Mouse (Mus musculus): ENCODE data around the gene A2ml1. TPM values are rescaled to one million over a fixed set of nuclear protein-coding genes. Genes with fewer than 3 reads are reported as not detected.
"Not testable (repeated sequence)": the region's sequence is repeated elsewhere in the genome, so short reads cannot be mapped to it uniquely, and the experiment has no call there.

Gene A2ml1
- polyA plus RNA-seq (2012; rRNA removed): 4.0 and 7.9 TPM in 2 replicates
- polyA plus RNA-seq (2014; fragmentation: Nextera tagmentation; extraction: Ambion mirVana): 12.7 and 13.1 TPM in 2 replicates

GRCm38 (mm10) chr6:128581508-128581907, at the start of gene A2ml1:
A2ml1 (minus strand) TSS chr6:128581608.
- H3K9ac ChIP-seq (replicated peaks): no peak within 1 kb of the TSS
- no peak within 1 kb of the TSS for H3K4me2 ChIP-seq (ENCODE audit: low read depth)
- H3K27ac ChIP-seq: no peak within 1 kb of the TSS
- no peak for ATAC-seq (ENCODE audit: insufficient read depth)
- H3K36me3 ChIP-seq (replicated peaks; ENCODE audit: control insufficient read depth, insufficient read depth, low read depth): no peaks in the 10 kb centered on the region
- H3K4me3 ChIP-seq (ENCODE audit: insufficient read depth in 1 of 2, low read depth in 2 of 2, low read length in 2 of 2): no peak within 1 kb of the TSS
- H3K27me3 ChIP-seq (ENCODE audit: control insufficient read depth, insufficient read depth, low read length): no peaks in the 10 kb centered on the region
- H3K4me1 ChIP-seq (replicated peaks; ENCODE audit: control insufficient read depth in 2 of 2, insufficient read depth in 2 of 2, low read length in 1 of 2): peaks cover 0 to 6% of the 10 kb centered on the region in 2 experiments; a peak in 2 of 4 replicates
- WGBS (ENCODE audit: insufficient replicate concordance): 52% methylated on average over 11 of the region's 11 CpGs
- no peaks in the 10 kb centered on the region for H3K9me3 ChIP-seq (ENCODE audit: control insufficient read depth, low read length)
- DNase-seq (ENCODE audit: low read depth in 3 of 3, low spot score in 3 of 3): no peak
- TF ChIP-seq EP300 (IDR thresholded peaks at IDR 0.05; ENCODE audit: low read depth) (no peak), CTCF (IDR thresholded peaks at IDR 0.05; ENCODE audit: low read depth) (no peak)

GRCm38 (mm10) chr6:128629771-128630739, 48.6 kb upstream of the A2ml1 start:
- H3K27ac ChIP-seq; H3K4me1 ChIP-seq (replicated peaks; ENCODE audit: control insufficient read depth in 2 of 2, insufficient read depth in 2 of 2, low read length in 1 of 2); H3K4me2 ChIP-seq (ENCODE audit: low read depth); DNase-seq (ENCODE audit: low read depth in 3 of 3, low spot score in 3 of 3); H3K27me3 ChIP-seq (ENCODE audit: control insufficient read depth, insufficient read depth, low read length); H3K4me3 ChIP-seq (ENCODE audit: insufficient read depth in 1 of 2, low read depth in 2 of 2, low read length in 2 of 2); H3K36me3 ChIP-seq (replicated peaks; ENCODE audit: control insufficient read depth, insufficient read depth, low read depth); H3K9me3 ChIP-seq (ENCODE audit: control insufficient read depth, low read length); H3K9ac ChIP-seq (replicated peaks): not testable (repeated sequence)
- peak; percentile 70 for TF ChIP-seq CTCF (IDR thresholded peaks at IDR 0.05; ENCODE audit: low read depth)
- peak; percentile 64 for ATAC-seq (ENCODE audit: insufficient read depth)
- 39% methylated on average over 13 of the region's 13 CpGs for WGBS (ENCODE audit: insufficient replicate concordance)

- not testable (repeated sequence) for H3K9ac ChIP-seq (replicated peaks); H3K4me1 ChIP-seq (replicated peaks; ENCODE audit: control insufficient read depth in 2 of 2, insufficient read depth in 2 of 2, low read length in 1 of 2); H3K4me3 ChIP-seq (ENCODE audit: insufficient read depth in 1 of 2, low read depth in 2 of 2, low read length in 2 of 2); H3K4me2 ChIP-seq (ENCODE audit: low read depth); DNase-seq (ENCODE audit: low read depth in 3 of 3, low spot score in 3 of 3); H3K9me3 ChIP-seq (ENCODE audit: control insufficient read depth, low read length); H3K27me3 ChIP-seq (ENCODE audit: control insufficient read depth, insufficient read depth, low read length); H3K27ac ChIP-seq; H3K36me3 ChIP-seq (replicated peaks; ENCODE audit: control insufficient read depth, insufficient read depth, low read depth); ATAC-seq (ENCODE audit: insufficient read depth)
- 72% methylated on average over 6 of the region's 6 CpGs for WGBS (ENCODE audit: insufficient replicate concordance)
Observed at GRCm38 (mm10) chr6:128625246-128625645, 43.8 kb upstream of the A2ml1 start.

GRCm38 (mm10) chr6:128624425-128624824, 43.0 kb upstream of the A2ml1 start:
- no peak overlapping the region for H3K27ac ChIP-seq

GRCm38 (mm10) chr6:128623433-128623832, 42.0 kb upstream of the A2ml1 start, which contains the start of gene Klrb1a:
Klrb1a (minus strand) TSS chr6:128623533.
- H3K36me3 ChIP-seq (replicated peaks; ENCODE audit: control insufficient read depth, insufficient read depth, low read depth); H3K4me1 ChIP-seq (replicated peaks; ENCODE audit: control insufficient read depth in 2 of 2, insufficient read depth in 2 of 2, low read length in 1 of 2); H3K27ac ChIP-seq; H3K9me3 ChIP-seq (ENCODE audit: control insufficient read depth, low read length); H3K4me3 ChIP-seq (ENCODE audit: insufficient read depth in 1 of 2, low read depth in 2 of 2, low read length in 2 of 2); H3K27me3 ChIP-seq (ENCODE audit: control insufficient read depth, insufficient read depth, low read length); H3K9ac ChIP-seq (replicated peaks); ATAC-seq (ENCODE audit: insufficient read depth); H3K4me2 ChIP-seq (ENCODE audit: low read depth); DNase-seq (ENCODE audit: low read depth in 3 of 3, low spot score in 3 of 3): not testable (repeated sequence)
- WGBS (ENCODE audit: insufficient replicate concordance): 75% methylated on average over 5 of the region's 5 CpGs

More at GRCm38 (mm10) chr6:128624425-128624824, 43.0 kb upstream of the A2ml1 start:
- TF ChIP-seq CTCF (IDR thresholded peaks at IDR 0.05; ENCODE audit: low read depth): no peak
- DNase-seq (ENCODE audit: low read depth in 3 of 3, low spot score in 3 of 3) (no peak), ATAC-seq (ENCODE audit: insufficient read depth) (no peak)
- Histone ChIP-seq H3K9me3 (ENCODE audit: control insufficient read depth, low read length) (no peaks in the 10 kb centered on the region), H3K27me3 (ENCODE audit: control insufficient read depth, insufficient read depth, low read length) (no peaks in the 10 kb centered on the region), H3K4me1 (replicated peaks; ENCODE audit: control insufficient read depth in 2 of 2, insufficient read depth in 2 of 2, low read length in 1 of 2) (no peaks in the 10 kb centered on the region), H3K9ac (replicated peaks) (no peak overlapping the region), H3K36me3 (replicated peaks; ENCODE audit: control insufficient read depth, insufficient read depth, low read depth) (no peaks in the 10 kb centered on the region), H3K4me3 (ENCODE audit: insufficient read depth in 1 of 2, low read depth in 2 of 2, low read length in 2 of 2) (no peak overlapping the region), H3K4me2 (ENCODE audit: low read depth) (no peak overlapping the region)
- 60% methylated on average over 4 of the region's 4 CpGs for WGBS (ENCODE audit: insufficient replicate concordance)

Measured in liver, embryonic 14.5 days (tissue).